8 mouse cellular contexts compared by ENCODE assay signal in the genomic region with DNA sequence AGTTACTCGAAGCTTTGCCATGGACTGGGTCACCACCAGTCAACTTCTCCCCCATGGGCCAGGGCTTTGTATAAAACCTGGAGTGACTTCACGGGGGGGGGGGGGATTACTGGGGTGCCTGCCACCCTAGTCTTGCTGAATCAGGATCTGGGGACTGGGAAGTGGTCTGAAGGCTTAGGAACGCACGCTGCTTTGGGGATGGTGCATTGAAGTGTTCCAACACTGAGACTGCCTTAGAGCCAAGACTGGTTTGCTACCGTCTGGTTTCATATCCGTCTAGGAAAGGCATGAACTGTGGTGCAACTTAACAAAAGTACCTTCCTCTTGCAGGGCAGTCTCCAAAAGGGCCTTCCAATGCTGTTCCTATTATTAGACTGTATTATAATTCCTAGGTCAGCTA. TPM values are rescaled to one million over a fixed set of nuclear protein-coding genes. Genes with fewer than 3 reads are reported as not detected.
A peak's percentile ranks its signal among the peaks of the same experiment; 100 is the strongest.
DNase-seq lines count a peak whose midpoint lies in the region; ATAC-seq and TF ChIP-seq lines count a peak whose summit lies in the region.

No protein-coding gene starts in this region.

- TF ChIP-seq EP300 in ES-Bruce4 (IDR thresholded peaks at IDR 0.05; ENCODE audit: insufficient read depth, low read depth, low read length), result no peak

- no peak overlapping the region for H3K9ac ChIP-seq in heart, embryonic 11.5 days (ENCODE audit: low read depth, low read length)
- peak overlapping the region; percentile 90 for H3K9ac ChIP-seq in ES-Bruce4 (ENCODE audit: low read depth, poor library complexity, severe bottlenecking)
- no peak overlapping the region for H3K9ac ChIP-seq in forebrain, embryonic 16.5 days (replicated peaks; ENCODE audit: low read depth, low read length)

- TF ChIP-seq CTCF in ES-Bruce4 (IDR thresholded peaks at IDR 0.05; ENCODE audit: low read depth, low read length), result no peak
- TF ChIP-seq CTCF in thymus, adult 2 months (IDR thresholded peaks at IDR 0.05; ENCODE audit: borderline replicate concordance, control insufficient read depth, extremely low read depth, insufficient read depth, low read length, poor library complexity), result no peak

- no peak overlapping the region for H3K27ac ChIP-seq in heart, embryonic 11.5 days (ENCODE audit: low read depth, low read length)
- H3K27ac ChIP-seq in ES-Bruce4 (ENCODE audit: insufficient read depth, low read length) (peak overlapping the region; percentile 13; the same call in 1 of the 2 replicates), macrophage (peak overlapping the region; percentile 5; the same call in 1 of the 2 replicates)
- H3K27ac ChIP-seq in forebrain, embryonic 16.5 days (ENCODE audit: low read length), result no peak overlapping the region
- H3K27ac ChIP-seq in thymus, adult 2 months (ENCODE audit: control insufficient read depth, insufficient read depth, low read length), result no peak overlapping the region

- no peaks in the 10 kb centered on the region for H3K79me2 ChIP-seq in macrophage (ENCODE audit: inconsistent target)

- H3K4me3 ChIP-seq in heart, embryonic 11.5 days (ENCODE audit: low read depth, low read length), result no peak overlapping the region; the same call in 1 of the 2 replicates
- H3K4me3 ChIP-seq in ES-Bruce4 (ENCODE audit: low read depth, low read length), result peak overlapping the region; percentile 21
- H3K4me3 ChIP-seq in forebrain, embryonic 16.5 days (replicated peaks; ENCODE audit: low read length), result no peak overlapping the region
- H3K4me3 ChIP-seq in macrophage (ENCODE audit: inconsistent target), result no peak overlapping the region
- H3K4me3 ChIP-seq in thymus, adult 2 months (ENCODE audit: control insufficient read depth, insufficient read depth, low read length), result no peak overlapping the region

- H3K4me2 ChIP-seq in heart, embryonic 11.5 days, result peak overlapping the region; percentile 84
- peak overlapping the region; percentile 75 for H3K4me2 ChIP-seq in forebrain, embryonic 16.5 days (ENCODE audit: low read length)

- no peak for TF ChIP-seq POLR2A in ES-Bruce4 (IDR thresholded peaks at IDR 0.05; ENCODE audit: insufficient read depth, low read length)
- TF ChIP-seq POLR2A in thymus, adult 2 months (IDR thresholded peaks at IDR 0.05; ENCODE audit: control insufficient read depth, extremely low read depth, insufficient read depth, low read length, poor library complexity), result no peak

- H3K36me3 ChIP-seq in heart, embryonic 11.5 days (ENCODE audit: control insufficient read depth, insufficient read depth, low read length), result peaks cover 12% of the 10 kb centered on the region
- peaks cover 38% of the 10 kb centered on the region for H3K36me3 ChIP-seq in ES-Bruce4 (ENCODE audit: control insufficient read depth, insufficient read depth, low read length, poor library complexity, severe bottlenecking)
- peaks cover 23% of the 10 kb centered on the region for H3K36me3 ChIP-seq in forebrain, embryonic 16.5 days (ENCODE audit: control insufficient read depth, insufficient read depth)
- H3K36me3 ChIP-seq in macrophage (ENCODE audit: inconsistent target), result peaks cover 39% of the 10 kb centered on the region
- H3K36me3 ChIP-seq in thymus, adult 2 months (ENCODE audit: control insufficient read depth, insufficient read depth, low read length), result peaks cover 32% of the 10 kb centered on the region

- H3K4me1 ChIP-seq in heart, embryonic 11.5 days (ENCODE audit: control insufficient read depth, insufficient read depth, low read length), result no peaks in the 10 kb centered on the region
- no peaks in the 10 kb centered on the region for H3K4me1 ChIP-seq in ES-Bruce4 (ENCODE audit: control insufficient read depth, insufficient read depth, low read length)
- H3K4me1 ChIP-seq in forebrain, embryonic 16.5 days (replicated peaks; ENCODE audit: control insufficient read depth, insufficient read depth, low read length), result peaks cover 15% of the 10 kb centered on the region
- peaks cover 8% of the 10 kb centered on the region; the same call in 1 of the 2 replicates for H3K4me1 ChIP-seq in thymus, adult 2 months (replicated peaks; ENCODE audit: control insufficient read depth, insufficient read depth, low read length)

- no peak for DNase-seq in heart, adult 18-20 months
- no peak for DNase-seq in thymus, adult 2 months
- no peak for DNase-seq in spleen, postnatal 4 days (ENCODE audit: low spot score in 2 of 2)
- DNase-seq in left cerebral cortex, adult 18-20 months (ENCODE audit: low spot score in 2 of 2), result no peak

- WGBS in heart, embryonic 11.5 days (ENCODE audit: insufficient replicate concordance), result 56% methylated on average over 6 of the region's 6 CpGs
- 38% methylated on average over 6 of the region's 6 CpGs for WGBS in forebrain, embryonic 16.5 days
- WGBS in macrophage (ENCODE audit: missing documents), result 34% methylated on average over 6 of the region's 6 CpGs
- 82% methylated on average over 6 of the region's 6 CpGs for WGBS in thymus, adult 2 months

- no peaks in the 10 kb centered on the region for H3K27me3 ChIP-seq in heart, embryonic 11.5 days (ENCODE audit: control insufficient read depth, insufficient read depth, low read length)
- no peaks in the 10 kb centered on the region for H3K27me3 ChIP-seq in ES-Bruce4 (ENCODE audit: control insufficient read depth, insufficient read depth, low read length, poor library complexity, severe bottlenecking)
- H3K27me3 ChIP-seq in forebrain, embryonic 16.5 days (replicated peaks; ENCODE audit: control insufficient read depth, insufficient read depth, low read length), result no peaks in the 10 kb centered on the region
- H3K27me3 ChIP-seq in thymus, adult 2 months (ENCODE audit: control insufficient read depth, insufficient read depth, low read length), result no peaks in the 10 kb centered on the region

- no peaks in the 10 kb centered on the region for H3K9me3 ChIP-seq in heart, embryonic 11.5 days (replicated peaks; ENCODE audit: control insufficient read depth, low read length)
- no peaks in the 10 kb centered on the region for H3K9me3 ChIP-seq in ES-Bruce4 (replicated peaks; ENCODE audit: control insufficient read depth, insufficient read depth, low read length, poor library complexity, severe bottlenecking)
- H3K9me3 ChIP-seq in forebrain, embryonic 16.5 days (ENCODE audit: control insufficient read depth, low read length), result no peaks in the 10 kb centered on the region

- ATAC-seq in heart, embryonic 11.5 days (replicated peaks; ENCODE audit: insufficient number of reproducible peaks, low FRiP score, low TSS enrichment), result no peak
- ATAC-seq in forebrain, embryonic 16.5 days, result no peak

RNA-seq across cellular contexts. Expression of gene Cebpzos, which starts 1.4 kb away (rescaled TPM):
- 77.6 and 81.6 TPM in 2 replicates for polyA plus RNA-seq in heart, embryonic 11.5 days (2014; fragmentation: Nextera tagmentation; extraction: Ambion mirVana)
- 10 to 100 TPM; 69.4 to 71.8 TPM for total RNA-seq in heart, adult 18-20 months (2021)
- polyA plus RNA-seq in ES-Bruce4 (2011; ENCODE audit: insufficient read depth, insufficient read length, low read depth, missing spikeins), result 100 and 101 TPM in 2 replicates
- 100 and 108 TPM in 2 replicates for polyA plus RNA-seq in forebrain, embryonic 16.5 days (2015; fragmentation: Nextera tagmentation; extraction: Ambion mirVana)
- total RNA-seq in macrophage (2018; cell fraction: chromatin; rRNA removed), result 10 to 100 TPM in 1 of 26 experiments, 1 to 10 TPM in 21, not detected in 4; 1.3 to 11.0 (median 4.7) TPM
- 10 to 100 TPM; 23.3 to 54.8 (median 41.6) TPM for total RNA-seq in macrophage (2018; cell fraction: cytosol; rRNA removed)
- total RNA-seq in macrophage (2018; cell fraction: nucleus; rRNA removed), result 10 to 100 TPM in 8 of 26 experiments, 1 to 10 TPM in 16, not detected in 2; 2.4 to 18.9 (median 8.0) TPM
- polyA plus RNA-seq in macrophage (2018), result 39.4 to 58.3 TPM (median 45.7 TPM) in 3 replicates
- 5.7 and 5.8 TPM in 2 replicates for polyA plus RNA-seq in thymus, adult 2 months (2012; rRNA removed)
- 10 to 100 TPM; 24.0 to 29.4 TPM for total RNA-seq in left cerebral cortex, adult 18-20 months (2021)

RNA-seq across cellular contexts. Expression of gene Sult6b1, which starts 10.9 kb away (rescaled TPM):
- 0.27 and 0.33 TPM in 2 replicates for polyA plus RNA-seq in heart, embryonic 11.5 days (2014; fragmentation: Nextera tagmentation; extraction: Ambion mirVana)
- not detected for total RNA-seq in heart, adult 18-20 months (2021)
- 6.8 and 7.8 TPM in 2 replicates for polyA plus RNA-seq in ES-Bruce4 (2011; ENCODE audit: insufficient read depth, insufficient read length, low read depth, missing spikeins)
- not detected in 2 replicates for polyA plus RNA-seq in forebrain, embryonic 16.5 days (2015; fragmentation: Nextera tagmentation; extraction: Ambion mirVana)
- not detected for total RNA-seq in macrophage (2018; cell fraction: chromatin; rRNA removed)
- total RNA-seq in macrophage (2018; cell fraction: cytosol; rRNA removed), result not detected
- total RNA-seq in macrophage (2018; cell fraction: nucleus; rRNA removed), result not detected
- polyA plus RNA-seq in macrophage (2018), result not detected in 3 replicates
- not detected in 2 replicates for polyA plus RNA-seq in thymus, adult 2 months (2012; rRNA removed)
- not detected for total RNA-seq in left cerebral cortex, adult 18-20 months (2021)

RNA-seq across cellular contexts. Expression of gene Cebpz, which starts 19.2 kb away (rescaled TPM):
- polyA plus RNA-seq in heart, embryonic 11.5 days (2014; fragmentation: Nextera tagmentation; extraction: Ambion mirVana), result 36.0 and 41.3 TPM in 2 replicates
- 10 to 100 TPM; 22.1 to 24.4 TPM for total RNA-seq in heart, adult 18-20 months (2021)
- polyA plus RNA-seq in ES-Bruce4 (2011; ENCODE audit: insufficient read depth, insufficient read length, low read depth, missing spikeins) (120 and 124 TPM in 2 replicates), macrophage (2018) (14.3 to 26.7 TPM (median 23.4 TPM) in 3 replicates)
- 50.5 and 58.2 TPM in 2 replicates for polyA plus RNA-seq in forebrain, embryonic 16.5 days (2015; fragmentation: Nextera tagmentation; extraction: Ambion mirVana)
- 10 to 100 TPM; 11.0 to 41.7 (median 29.6) TPM for total RNA-seq in macrophage (2018; cell fraction: chromatin; rRNA removed)
- total RNA-seq in macrophage (2018; cell fraction: cytosol; rRNA removed), result 10 to 100 TPM; 12.2 to 20.0 (median 16.6) TPM
- total RNA-seq in macrophage (2018; cell fraction: nucleus; rRNA removed), result 10 to 100 TPM; 12.3 to 55.9 (median 16.8) TPM
- polyA plus RNA-seq in thymus, adult 2 months (2012; rRNA removed), result 8.0 and 10.8 TPM in 2 replicates
- total RNA-seq in left cerebral cortex, adult 18-20 months (2021), result 10 to 100 TPM; 36.2 to 36.3 TPM

RNA-seq across cellular contexts. Expression of gene Ndufaf7, which starts 19.2 kb away (rescaled TPM):
- 62.1 and 66.6 TPM in 2 replicates for polyA plus RNA-seq in heart, embryonic 11.5 days (2014; fragmentation: Nextera tagmentation; extraction: Ambion mirVana)
- total RNA-seq in heart, adult 18-20 months (2021), result 10 to 100 TPM; 41.2 to 51.6 TPM
- polyA plus RNA-seq in ES-Bruce4 (2011; ENCODE audit: insufficient read depth, insufficient read length, low read depth, missing spikeins) (54.5 and 64.2 TPM in 2 replicates), macrophage (2018) (8.2 to 13.6 TPM (median 8.5 TPM) in 3 replicates)
- polyA plus RNA-seq in forebrain, embryonic 16.5 days (2015; fragmentation: Nextera tagmentation; extraction: Ambion mirVana), result 67.7 and 68.9 TPM in 2 replicates
- 10 to 100 TPM in 13 of 26 experiments, 1 to 10 TPM in 13; 1.8 to 29.0 (median 9.5) TPM for total RNA-seq in macrophage (2018; cell fraction: chromatin; rRNA removed)
- 10 to 100 TPM in 9 of 26 experiments, 1 to 10 TPM in 17; 5.1 to 14.2 (median 8.5) TPM for total RNA-seq in macrophage (2018; cell fraction: cytosol; rRNA removed)
- total RNA-seq in macrophage (2018; cell fraction: nucleus; rRNA removed), result 10 to 100 TPM in 9 of 26 experiments, 1 to 10 TPM in 17; 1.3 to 22.2 (median 6.4) TPM
- 5.4 and 5.5 TPM in 2 replicates for polyA plus RNA-seq in thymus, adult 2 months (2012; rRNA removed)
- total RNA-seq in left cerebral cortex, adult 18-20 months (2021), result 10 to 100 TPM; 62.9 to 67.4 TPM

RNA-seq across cellular contexts. Expression of gene Eif2ak2, which starts 35.3 kb away (rescaled TPM):
- polyA plus RNA-seq in heart, embryonic 11.5 days (2014; fragmentation: Nextera tagmentation; extraction: Ambion mirVana), result 6.4 and 9.5 TPM in 2 replicates
- total RNA-seq in heart, adult 18-20 months (2021), result 1 to 10 TPM; 9.3 to 9.6 TPM
- polyA plus RNA-seq in ES-Bruce4 (2011; ENCODE audit: insufficient read depth, insufficient read length, low read depth, missing spikeins) (21.0 and 22.4 TPM in 2 replicates), macrophage (2018) (65.5 to 81.5 TPM (median 75.6 TPM) in 3 replicates)
- polyA plus RNA-seq in forebrain, embryonic 16.5 days (2015; fragmentation: Nextera tagmentation; extraction: Ambion mirVana), result 2.2 and 3.1 TPM in 2 replicates
- 1,000 to 10,000 TPM in 1 of 26 experiments, 100 to 1,000 TPM in 25; 180 to 1,110 (median 525) TPM for total RNA-seq in macrophage (2018; cell fraction: chromatin; rRNA removed)
- 100 to 1,000 TPM in 14 of 26 experiments, 10 to 100 TPM in 12; 57.5 to 153 (median 105) TPM for total RNA-seq in macrophage (2018; cell fraction: cytosol; rRNA removed)
- total RNA-seq in macrophage (2018; cell fraction: nucleus; rRNA removed), result 100 to 1,000 TPM; 139 to 794 (median 285) TPM
- polyA plus RNA-seq in thymus, adult 2 months (2012; rRNA removed), result 3.6 and 4.9 TPM in 2 replicates
- total RNA-seq in left cerebral cortex, adult 18-20 months (2021), result 1 to 10 TPM; 4.3 to 5.0 TPM

Comparison
In these comparisons a context has a peak if more than half of its experiments do, and no peak if none do; other contexts are left out.
1. H3K27ac ChIP-seq: peak in ES-Bruce4 (single experiment) and macrophage (single experiment); none in heart, embryonic 11.5 days (single experiment), forebrain, embryonic 16.5 days (single experiment) and thymus, adult 2 months (single experiment).